Mouse (Mus musculus): ENCODE results near the gene Hist1h3d. TPM values are rescaled to one million over a fixed set of nuclear protein-coding genes. Genes with fewer than 3 reads are reported as not detected.
"Not testable (repeated sequence)": the region's sequence is repeated elsewhere in the genome, so short reads cannot be mapped to it uniquely, and the experiment has no call there.

Hist1h3d gene
- polyA plus RNA-seq, 1 experiment from 2014 or later: 1.2 TPM

GRCm38 (mm10) chr13:23604452-23604851, 28.9 kb downstream of the Hist1h3d start:
- Histone ChIP-seq H3K4me1 (no peaks in the 10 kb centered on the region), H3K27ac (no peak overlapping the region), H3K36me3 (replicated peaks) (no peaks in the 10 kb centered on the region), H3K9me3 (no peaks in the 10 kb centered on the region), H3K9ac (no peak overlapping the region), H3K4me3 (no peak overlapping the region), H3K4me2 (no peak overlapping the region), H3K27me3 (replicated peaks) (no peaks in the 10 kb centered on the region)
- ATAC-seq (replicated peaks): no peak
- WGBS: 93% methylated on average over 3 of the region's 3 CpGs

GRCm38 (mm10) chr13:23605052-23605451, 29.5 kb downstream of the Hist1h3d start:
- H3K36me3 ChIP-seq (replicated peaks): no peaks in the 10 kb centered on the region
- no peaks in the 10 kb centered on the region for H3K27me3 ChIP-seq (replicated peaks)
- ATAC-seq (replicated peaks): no peak

GRCm38 (mm10) chr13:23609209-23609608, 33.6 kb downstream of the Hist1h3d start:
- no peaks in the 10 kb centered on the region for H3K27me3 ChIP-seq (replicated peaks)
- no peak overlapping the region for H3K9ac ChIP-seq
- H3K4me1 ChIP-seq: no peaks in the 10 kb centered on the region
- no peaks in the 10 kb centered on the region for H3K36me3 ChIP-seq (replicated peaks)
- no peaks in the 10 kb centered on the region for H3K9me3 ChIP-seq
- no peak overlapping the region for H3K27ac ChIP-seq
- no peak overlapping the region for H3K4me3 ChIP-seq
- 93% methylated on average over 4 of the region's 4 CpGs for WGBS
- H3K4me2 ChIP-seq: no peak overlapping the region
- ATAC-seq (replicated peaks): no peak

More at GRCm38 (mm10) chr13:23605052-23605451, 29.5 kb downstream of the Hist1h3d start:
- H3K4me1 ChIP-seq: no peaks in the 10 kb centered on the region
- H3K4me2 ChIP-seq: no peak overlapping the region
- H3K9me3 ChIP-seq: no peaks in the 10 kb centered on the region
- H3K27ac ChIP-seq: no peak overlapping the region
- H3K4me3 ChIP-seq: no peak overlapping the region
- no peak overlapping the region for H3K9ac ChIP-seq
- WGBS: 91% methylated on average over 3 of the region's 3 CpGs

GRCm38 (mm10) chr13:23609844-23610243, 34.3 kb downstream of the Hist1h3d start:
- no peak overlapping the region for H3K4me3 ChIP-seq
- H3K4me1 ChIP-seq: no peaks in the 10 kb centered on the region
- no peak overlapping the region for H3K4me2 ChIP-seq
- H3K9me3 ChIP-seq: no peaks in the 10 kb centered on the region
- no peaks in the 10 kb centered on the region for H3K36me3 ChIP-seq (replicated peaks)
- no peaks in the 10 kb centered on the region for H3K27me3 ChIP-seq (replicated peaks)
- H3K27ac ChIP-seq: no peak overlapping the region
- no peak for ATAC-seq (replicated peaks)
- no peak overlapping the region for H3K9ac ChIP-seq

GRCm38 (mm10) chr13:23610393-23610792, 34.8 kb downstream of the Hist1h3d start:
- no peaks in the 10 kb centered on the region for H3K36me3 ChIP-seq (replicated peaks)
- H3K4me2 ChIP-seq: no peak overlapping the region
- H3K9ac ChIP-seq: no peak overlapping the region
- no peaks in the 10 kb centered on the region for H3K4me1 ChIP-seq
- no peaks in the 10 kb centered on the region for H3K9me3 ChIP-seq
- H3K4me3 ChIP-seq: no peak overlapping the region
- 73% methylated on average over 2 of the region's 2 CpGs for WGBS
- H3K27ac ChIP-seq: no peak overlapping the region
- no peaks in the 10 kb centered on the region for H3K27me3 ChIP-seq (replicated peaks)
- no peak for ATAC-seq (replicated peaks)

GRCm38 (mm10) chr13:23611638-23612037, 36.1 kb downstream of the Hist1h3d start:
- ATAC-seq (replicated peaks): no peak
- H3K9me3 ChIP-seq: no peaks in the 10 kb centered on the region
- no peak overlapping the region for H3K27ac ChIP-seq
- H3K9ac ChIP-seq: no peak overlapping the region
- 83% methylated on average over 3 of the region's 3 CpGs for WGBS
- H3K27me3 ChIP-seq (replicated peaks): no peaks in the 10 kb centered on the region
- no peaks in the 10 kb centered on the region for H3K4me1 ChIP-seq
- H3K4me2 ChIP-seq: no peak overlapping the region
- H3K36me3 ChIP-seq (replicated peaks): no peaks in the 10 kb centered on the region
- H3K4me3 ChIP-seq: no peak overlapping the region

- H3K9ac ChIP-seq: peak overlapping the region; percentile 69
- peaks cover 22% of the 10 kb centered on the region for H3K4me1 ChIP-seq
- WGBS: 50% methylated on average over 12 of the region's 12 CpGs
- H3K4me2 ChIP-seq: peak overlapping the region; percentile 93
- H3K4me3 ChIP-seq: peak overlapping the region; percentile 61
- peak overlapping the region; percentile 96 for H3K27ac ChIP-seq
- no peak for ATAC-seq (replicated peaks)
- H3K36me3 ChIP-seq (replicated peaks): no peaks in the 10 kb centered on the region
- no peaks in the 10 kb centered on the region for H3K9me3 ChIP-seq
- no peaks in the 10 kb centered on the region for H3K27me3 ChIP-seq (replicated peaks)
Observed at GRCm38 (mm10) chr13:23620056-23620732, 44.6 kb downstream of the Hist1h3d start.

- H3K9me3 ChIP-seq: no peaks in the 10 kb centered on the region
- H3K27ac ChIP-seq: peak within 1 kb of the TSS; percentile 96
- WGBS: under 1% methylated on average over 27 of the region's 27 CpGs
- H3K4me3 ChIP-seq: peak within 1 kb of the TSS; percentile 61
- H3K27me3 ChIP-seq (replicated peaks): no peaks in the 10 kb centered on the region
- H3K9ac ChIP-seq: peak within 1 kb of the TSS; percentile 77
- H3K4me2 ChIP-seq: peak within 1 kb of the TSS; percentile 93
- H3K36me3 ChIP-seq (replicated peaks): no peaks in the 10 kb centered on the region
- ATAC-seq (replicated peaks): peak; percentile 91
- H3K4me1 ChIP-seq: peaks cover 22% of the 10 kb centered on the region
Observed at GRCm38 (mm10) chr13:23620733-23621531, 45.4 kb downstream of the Hist1h3d start, which contains the start of gene Hist1h2be. Gene Hist1h2be, minus strand, starts transcription at chr13:23621124.

GRCm38 (mm10) chr13:23621532-23622174, 46.1 kb downstream of the Hist1h3d start:
- Histone ChIP-seq H3K27me3 (replicated peaks) (no peaks in the 10 kb centered on the region), H3K4me3 (peak overlapping the region; percentile 61), H3K9me3 (no peaks in the 10 kb centered on the region), H3K27ac (peak overlapping the region; percentile 96), H3K9ac (peak overlapping the region; percentile 77), H3K4me2 (peak overlapping the region; percentile 93), H3K36me3 (replicated peaks) (no peaks in the 10 kb centered on the region), H3K4me1 (peaks cover 22% of the 10 kb centered on the region)
- peak; percentile 90 for ATAC-seq (replicated peaks)
- under 1% methylated on average over 18 of the region's 18 CpGs for WGBS

GRCm38 (mm10) chr13:23622175-23622671, 46.7 kb downstream of the Hist1h3d start, which contains the start of gene Hist1h1e:
Gene Hist1h1e, minus strand, starts transcription at chr13:23622558.
- peak within 1 kb of the TSS; percentile 96 for H3K27ac ChIP-seq
- 0% methylated on average over 53 of the region's 53 CpGs for WGBS
- H3K36me3 ChIP-seq (replicated peaks): not testable (repeated sequence)

GRCm38 (mm10) chr13:23622861-23623450, 47.4 kb downstream of the Hist1h3d start:
- Histone ChIP-seq H3K9ac (0 out of 2 replicates have a peak overlapping the region, but pooled peaks have one; percentile 77), H3K4me1 (peaks cover 22% of the 10 kb centered on the region), H3K27me3 (replicated peaks) (no peaks in the 10 kb centered on the region), H3K36me3 (replicated peaks) (no peaks in the 10 kb centered on the region), H3K4me2 (peak overlapping the region; percentile 93), H3K27ac (peak overlapping the region; percentile 96), H3K9me3 (no peaks in the 10 kb centered on the region), H3K4me3 (peak overlapping the region; percentile 61)
- no peak for ATAC-seq (replicated peaks)
- 27% methylated on average over 7 of the region's 7 CpGs for WGBS

More at GRCm38 (mm10) chr13:23622175-23622671, 46.7 kb downstream of the Hist1h3d start, which contains the start of gene Hist1h1e:
- H3K9ac ChIP-seq: peak within 1 kb of the TSS; percentile 77
- peaks cover 22% of the 10 kb centered on the region for H3K4me1 ChIP-seq
- peak within 1 kb of the TSS; percentile 93 for H3K4me2 ChIP-seq
- peak; percentile 94 for ATAC-seq (replicated peaks)
- peak within 1 kb of the TSS; percentile 61 for H3K4me3 ChIP-seq
- H3K9me3 ChIP-seq; H3K27me3 ChIP-seq (replicated peaks): not testable (repeated sequence)

Data from midbrain, embryonic 15.5 days (tissue).